Mouse (Mus musculus) embryonic facial prominence, embryonic 12.5 days (tissue): ENCODE results near the gene Gm5269. TPM values are rescaled to one million over a fixed set of nuclear protein-coding genes. Genes with fewer than 3 reads are reported as not detected.

Source experiments
- ATAC-seq: fragments of 200-750 bp; cut with Nextera tagmentation; 2 replicates; pipeline ENCODE4 v1.8.0; 2017; ENCODE audit not compliant: insufficient number of reproducible peaks, insufficient read depth, low FRiP score, low TSS enrichment
- H3K27ac ChIP-seq: fragments of 300-500 bp; sonication (generic); 2 replicates; pipeline ENCODE4 v1.5.1; 2016; ENCODE audit warnings: mild to moderate bottlenecking
- H3K27me3 ChIP-seq: fragments of 300-500 bp; sonication (generic); 2 replicates; pipeline ENCODE4 v1.6.1; 2016; ENCODE audit warnings: mild to moderate bottlenecking, moderate library complexity
- H3K36me3 ChIP-seq: fragments of 300-500 bp; sonication (generic); 2 replicates; pipeline ENCODE4 v1.6.1; 2016; ENCODE audit warnings: mild to moderate bottlenecking
- H3K4me1 ChIP-seq: fragments of 300-500 bp; sonication (generic); 2 replicates; pipeline ENCODE4 v1.6.1; 2016
- H3K4me2 ChIP-seq: fragments of 300-500 bp; sonication (generic); replicated peaks from 2 replicates; pipeline ENCODE4 v1.6.1; 2016; ENCODE audit warnings: mild to moderate bottlenecking, moderate library complexity
- H3K4me3 ChIP-seq: fragments of 300-500 bp; sonication (generic); 2 replicates; pipeline ENCODE4 v1.5.1; 2016; ENCODE audit warnings: mild to moderate bottlenecking
- H3K9ac ChIP-seq: fragments of 300-500 bp; sonication (generic); 2 replicates; pipeline ENCODE4 v1.6.1; 2016; ENCODE audit warnings: mild to moderate bottlenecking, moderate library complexity
- H3K9me3 ChIP-seq: fragments of 300-500 bp; sonication (generic); 2 replicates; pipeline ENCODE4 v1.6.1; 2016; ENCODE audit warnings: mild to moderate bottlenecking, moderate library complexity
- WGBS: fragments of 180-500 bp; shearing (Covaris S2); methylation state at CpG from one replicate; pipeline ENCODE4 v1.1.7; 2016; 5-methylcytosine and 5-hydroxymethylcytosine counted together
- polyA plus RNA-seq: library from polyadenylated mRNA; unstranded; fragments of >200 nt; fragmentation: Nextera tagmentation; extraction: Ambion mirVana; gene quantifications from 2 replicates; pipeline ENCODE4 v1.2.1, GENCODE M21; 2016

Gm5269 gene
- polyA plus RNA-seq, 1 experiment from 2014 or later: not detected

GRCm38 (mm10) chr1:45914236-45914635 is 24.2 kb upstream of the Gm5269 start:
- Histone ChIP-seq H3K9ac (no peak overlapping the region), H3K36me3 (no peaks in the 10 kb centered on the region), H3K4me3 (no peak overlapping the region), H3K27me3 (no peaks in the 10 kb centered on the region), H3K27ac (no peak overlapping the region), H3K4me2 (no peak overlapping the region), H3K4me1 (no peaks in the 10 kb centered on the region), H3K9me3 (no peaks in the 10 kb centered on the region)
- no peak for ATAC-seq
- WGBS: 83% methylated on average over 4 of the region's 4 CpGs

GRCm38 (mm10) chr1:45905107-45905821 is 15.2 kb upstream of the Gm5269 start:
- Histone ChIP-seq H3K27ac (no peak overlapping the region; the same call in 1 of the 2 replicates), H3K4me2 (no peak overlapping the region)
- WGBS: 14% methylated on average over 5 of the region's 5 CpGs

GRCm38 (mm10) chr1:45904161-45904560 is 14.1 kb upstream of the Gm5269 start:
- H3K9me3 ChIP-seq: no peaks in the 10 kb centered on the region
- H3K4me2 ChIP-seq: no peak overlapping the region
- H3K27ac ChIP-seq: no peak overlapping the region
- 78% methylated on average over 3 of the region's 3 CpGs for WGBS
- no peaks in the 10 kb centered on the region for H3K36me3 ChIP-seq
- no peak overlapping the region for H3K4me3 ChIP-seq
- H3K27me3 ChIP-seq: no peaks in the 10 kb centered on the region
- peaks cover 7% of the 10 kb centered on the region; the same call in 1 of the 2 replicates for H3K4me1 ChIP-seq
- H3K9ac ChIP-seq: no peak overlapping the region
- no peak for ATAC-seq

More at GRCm38 (mm10) chr1:45905107-45905821, 15.2 kb upstream of the Gm5269 start:
- Histone ChIP-seq H3K9ac (no peak overlapping the region), H3K4me1 (peaks cover 7% of the 10 kb centered on the region; the same call in 1 of the 2 replicates), H3K4me3 (no peak overlapping the region), H3K27me3 (no peaks in the 10 kb centered on the region), H3K36me3 (no peaks in the 10 kb centered on the region), H3K9me3 (no peaks in the 10 kb centered on the region)
- peak; percentile 75; the same call in 1 of the 2 replicates for ATAC-seq

GRCm38 (mm10) chr1:45898044-45898443 is 8.0 kb upstream of the Gm5269 start:
- Histone ChIP-seq H3K4me2 (no peak overlapping the region), H3K36me3 (no peaks in the 10 kb centered on the region), H3K27ac (no peak overlapping the region), H3K9me3 (no peaks in the 10 kb centered on the region), H3K4me3 (no peak overlapping the region), H3K4me1 (no peaks in the 10 kb centered on the region), H3K9ac (no peak overlapping the region), H3K27me3 (no peaks in the 10 kb centered on the region)
- 57% methylated on average over 1 of the region's 1 CpGs for WGBS
- ATAC-seq: no peak

- no peak for ATAC-seq
- Histone ChIP-seq H3K27ac (no peak overlapping the region), H3K9ac (no peak overlapping the region), H3K9me3 (no peaks in the 10 kb centered on the region), H3K27me3 (no peaks in the 10 kb centered on the region), H3K4me1 (no peaks in the 10 kb centered on the region), H3K36me3 (no peaks in the 10 kb centered on the region), H3K4me3 (no peak overlapping the region), H3K4me2 (no peak overlapping the region)
- 92% methylated on average over 6 of the region's 6 CpGs for WGBS
Measured at GRCm38 (mm10) chr1:45894168-45894912, 4.3 kb upstream of the Gm5269 start.

DNA sequence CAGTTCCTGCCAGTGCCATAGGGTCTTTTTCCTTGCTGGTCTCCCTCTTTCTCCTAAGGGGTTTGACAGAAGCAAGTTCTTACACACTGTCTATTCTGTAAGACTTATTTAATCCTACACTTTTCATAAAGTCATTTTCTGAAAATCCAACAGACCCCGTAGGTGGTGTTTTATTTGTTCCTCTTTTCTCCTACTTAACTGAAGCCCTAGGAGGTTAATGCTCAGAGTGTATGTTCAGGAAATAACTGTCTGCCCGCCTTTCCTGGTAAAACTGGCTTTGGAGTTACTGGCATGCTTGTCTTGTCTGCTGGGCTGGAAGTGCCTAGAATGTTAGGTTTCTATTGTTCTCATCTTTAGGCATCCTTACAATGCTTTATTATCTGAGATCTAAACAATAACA is 1.9 kb upstream of the Gm5269 start:
- no peaks in the 10 kb centered on the region for H3K4me1 ChIP-seq
- H3K27ac ChIP-seq: no peak overlapping the region
- WGBS: 66% methylated on average over 2 of the region's 2 CpGs
- no peaks in the 10 kb centered on the region for H3K9me3 ChIP-seq
- H3K4me2 ChIP-seq: no peak overlapping the region
- ATAC-seq: no peak
- no peak overlapping the region for H3K9ac ChIP-seq
- H3K36me3 ChIP-seq: no peaks in the 10 kb centered on the region
- H3K4me3 ChIP-seq: no peak overlapping the region
- H3K27me3 ChIP-seq: no peaks in the 10 kb centered on the region

DNA sequence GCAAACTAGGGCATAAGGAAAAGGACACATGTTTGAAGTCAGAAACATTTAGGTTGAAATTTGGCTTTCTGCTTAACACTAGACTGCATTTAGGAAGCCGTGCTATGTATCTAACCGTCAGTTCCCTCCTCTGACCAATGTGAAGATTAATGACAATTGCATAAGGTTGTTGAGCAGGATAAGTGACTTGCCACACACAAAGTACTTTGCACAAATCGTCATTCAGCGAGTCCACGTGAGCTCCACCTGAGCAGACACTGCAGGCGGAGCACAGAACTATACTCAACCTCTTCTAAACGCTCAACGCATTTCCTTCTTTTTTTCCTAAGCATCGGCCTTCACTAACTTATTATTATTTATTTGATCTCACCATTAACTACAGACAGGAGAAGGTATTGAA is 3.3 kb downstream of the Gm5269 start:
- 84% methylated on average over 9 of the region's 9 CpGs for WGBS
- ATAC-seq: no peak

GRCm38 (mm10) chr1:45883378-45883777 is 6.7 kb downstream of the Gm5269 start:
- H3K4me3 ChIP-seq: no peak overlapping the region
- no peak overlapping the region for H3K4me2 ChIP-seq
- no peaks in the 10 kb centered on the region for H3K27me3 ChIP-seq
- ATAC-seq: no peak
- no peaks in the 10 kb centered on the region for H3K4me1 ChIP-seq
- H3K27ac ChIP-seq: no peak overlapping the region
- no peaks in the 10 kb centered on the region for H3K36me3 ChIP-seq
- H3K9ac ChIP-seq: no peak overlapping the region
- H3K9me3 ChIP-seq: no peaks in the 10 kb centered on the region

More for the DNA sequence above, 3.3 kb downstream of the Gm5269 start:
- Histone ChIP-seq H3K9ac (no peak overlapping the region), H3K27me3 (no peaks in the 10 kb centered on the region), H3K4me3 (no peak overlapping the region), H3K27ac (no peak overlapping the region), H3K4me2 (no peak overlapping the region), H3K9me3 (no peaks in the 10 kb centered on the region), H3K36me3 (no peaks in the 10 kb centered on the region), H3K4me1 (no peaks in the 10 kb centered on the region)

DNA sequence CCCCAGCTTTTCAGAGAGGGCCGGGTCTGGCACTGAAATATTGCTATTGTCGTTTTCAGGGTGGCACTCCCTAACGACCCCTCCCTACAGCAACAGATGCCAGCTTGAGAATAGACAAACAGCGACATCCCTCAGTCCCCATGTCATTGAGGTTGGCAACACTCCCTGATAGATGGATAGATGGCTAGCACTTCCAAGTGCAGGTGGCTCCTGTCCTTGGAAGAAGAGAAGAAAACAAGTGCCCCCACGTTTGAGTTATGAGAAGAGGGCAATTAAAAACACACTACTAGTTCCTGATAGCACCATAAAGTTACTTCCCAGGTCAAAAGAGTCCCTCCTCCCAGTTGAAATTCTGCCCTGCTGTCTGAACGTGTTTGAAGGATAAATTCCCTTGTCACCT is 8.0 kb downstream of the Gm5269 start:
- WGBS: 68% methylated on average over 6 of the region's 6 CpGs
- Histone ChIP-seq H3K4me2 (no peak overlapping the region), H3K9ac (no peak overlapping the region), H3K27ac (no peak overlapping the region), H3K9me3 (no peaks in the 10 kb centered on the region), H3K36me3 (no peaks in the 10 kb centered on the region), H3K4me3 (no peak overlapping the region), H3K27me3 (no peaks in the 10 kb centered on the region), H3K4me1 (no peaks in the 10 kb centered on the region)
- ATAC-seq: no peak

- H3K27me3 ChIP-seq: no peaks in the 10 kb centered on the region
- no peaks in the 10 kb centered on the region for H3K36me3 ChIP-seq
- H3K4me1 ChIP-seq: no peaks in the 10 kb centered on the region
- no peaks in the 10 kb centered on the region for H3K9me3 ChIP-seq
- 78% methylated on average over 3 of the region's 3 CpGs for WGBS
- ATAC-seq: no peak
- no peak overlapping the region for H3K27ac ChIP-seq
- no peak overlapping the region for H3K4me3 ChIP-seq
- no peak overlapping the region for H3K9ac ChIP-seq
- no peak overlapping the region for H3K4me2 ChIP-seq
Measured at GRCm38 (mm10) chr1:45881228-45881832, 8.7 kb downstream of the Gm5269 start.

GRCm38 (mm10) chr1:45877463-45877862 is 12.6 kb downstream of the Gm5269 start:
- 87% methylated on average over 3 of the region's 3 CpGs for WGBS
- Histone ChIP-seq H3K4me3 (no peak overlapping the region), H3K9me3 (no peaks in the 10 kb centered on the region), H3K27ac (no peak overlapping the region), H3K4me2 (no peak overlapping the region), H3K36me3 (no peaks in the 10 kb centered on the region), H3K9ac (no peak overlapping the region), H3K27me3 (no peaks in the 10 kb centered on the region), H3K4me1 (no peaks in the 10 kb centered on the region)
- no peak for ATAC-seq
